Mouse (Mus musculus) NIH3T3 (cell line): Measurements from ENCODE around the gene H2-Q10.

ENCODE experiments used
- DNase-seq: peaks from one replicate; pipeline ENCODE4 v3.0.0-alpha.2; 2012; ENCODE audit warnings: low read depth

The H2-Q10 gene

DNA sequence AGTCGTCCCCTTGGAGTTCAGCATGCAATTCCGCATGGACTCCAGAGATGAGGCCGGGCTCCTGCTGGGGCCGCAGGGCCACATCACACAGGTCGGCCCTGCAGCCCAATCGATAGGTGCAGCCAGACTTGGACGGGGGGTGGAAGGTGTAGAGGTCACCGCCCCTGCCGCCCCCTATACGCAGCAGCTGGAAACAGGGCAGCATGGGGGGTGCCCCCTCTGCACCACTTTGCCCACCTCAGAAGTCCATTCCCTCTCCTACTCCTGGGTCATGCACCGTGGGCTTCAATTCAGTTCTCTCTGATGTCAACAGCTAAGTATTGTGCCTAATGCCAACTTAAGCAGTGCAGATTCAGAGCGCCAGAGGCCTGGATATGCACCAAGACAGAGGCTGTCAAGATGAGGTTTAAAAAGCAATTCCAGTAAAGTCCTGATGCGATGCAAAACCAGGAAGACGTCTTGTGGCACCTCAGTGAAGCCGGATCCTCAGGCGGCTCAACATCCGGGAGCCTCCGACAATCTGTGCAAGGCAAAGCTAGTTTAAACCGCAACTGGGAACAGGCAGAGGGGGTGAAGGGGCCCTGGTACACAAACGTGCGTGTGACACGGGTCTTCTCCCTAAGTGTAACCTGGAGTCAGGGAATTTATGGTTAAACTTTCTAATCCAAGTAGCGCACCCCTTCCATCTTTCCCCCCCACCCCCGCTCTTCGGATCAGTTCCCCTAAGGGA is 46.2 kb downstream of the H2-Q10 start:
- peak; percentile 61 for DNase-seq

GRCm38 (mm10) chr17:35516652-35517500 is 47.0 kb downstream of the H2-Q10 start, which contains the start of the genes Tcf19 and Cchcr1:
Gene Tcf19, minus strand, starts transcription at chr17:35516824.
Gene Cchcr1, plus strand, starts transcription at chr17:35517100.
- DNase-seq: peak; percentile 99

- DNase-seq: peak; percentile 71
Measured at GRCm38 (mm10) chr17:35517526-35517925, 47.6 kb downstream of the H2-Q10 start.
